Mouse (Mus musculus) C3H10T1/2 (cell line): ENCODE results near the gene Olfr1471. TPM values are rescaled to one million over a fixed set of nuclear protein-coding genes. Genes with fewer than 3 reads are reported as not detected.

ENCODE experiments used
- polyA plus RNA-seq, 2 experiments: library from polyadenylated mRNA; unstranded; fragments of >200 nt; fragmentation: generic; extraction: Trizol; gene quantifications; one replicate each; pipeline ENCODE4 v1.2.1; 2012; ENCODE audit warnings: missing spikeins in 2 of 2

Gene Olfr1471
- polyA plus RNA-seq: not detected

GRCm38 (mm10) chr19:13443109-13443508 lies at the start of gene Olfr1471:
TSS of gene Olfr1471 (plus strand) at chr19:13443409.

GRCm38 (mm10) chr19:13407549-13407948 lies 35.7 kb upstream of the Olfr1471 start, which contains the start of gene Olfr1469:
TSS of gene Olfr1469 (plus strand) at chr19:13407849.

GRCm38 (mm10) chr19:13455986-13456385 lies 12.8 kb downstream of the Olfr1471 start, which contains the start of gene Olfr1472:
TSS of gene Olfr1472 (minus strand) at chr19:13456086.

GRCm38 (mm10) chr19:13469265-13469664 lies 26.1 kb downstream of the Olfr1471 start, which contains the start of gene Olfr1474:
TSS of gene Olfr1474 (plus strand) at chr19:13469565.

GRCm38 (mm10) chr19:13480096-13480495 lies 36.9 kb downstream of the Olfr1471 start, which contains the start of gene Olfr1475:
TSS of gene Olfr1475 (minus strand) at chr19:13480196.

GRCm38 (mm10) chr19:13500246-13500645 lies 57.0 kb downstream of the Olfr1471 start, which contains the start of gene Olfr1477:
TSS of gene Olfr1477 (plus strand) at chr19:13500546.

Other genes starting within 250 kb of the Olfr1471 start
- gene Olfr1463, start 212.1 kb upstream of the Olfr1471 start, polyA plus RNA-seq: not detected
- gene Olfr1465, start 127.9 kb upstream of the Olfr1471 start, polyA plus RNA-seq: not detected
- not detected for gene Olfr1466, start 104.5 kb upstream of the Olfr1471 start, polyA plus RNA-seq
- not detected for gene Olfr1467, start 81.2 kb upstream of the Olfr1471 start, polyA plus RNA-seq
- gene Olfr1469, start 35.6 kb upstream of the Olfr1471 start, polyA plus RNA-seq: not detected
- not detected for gene Olfr1472, start 12.7 kb downstream of the Olfr1471 start, polyA plus RNA-seq
- gene Olfr1474, start 26.2 kb downstream of the Olfr1471 start, polyA plus RNA-seq: not detected
- not detected for gene Olfr1475, start 36.8 kb downstream of the Olfr1471 start, polyA plus RNA-seq
- gene Olfr1477, start 57.1 kb downstream of the Olfr1471 start, polyA plus RNA-seq: not detected
- not detected for gene Olfr1480, start 84.5 kb downstream of the Olfr1471 start, polyA plus RNA-seq
- gene Olfr1484, start 140.1 kb downstream of the Olfr1471 start, polyA plus RNA-seq: not detected
- not detected for gene Olfr1487, start 174.0 kb downstream of the Olfr1471 start, polyA plus RNA-seq
- gene Olfr1489, start 188.2 kb downstream of the Olfr1471 start, polyA plus RNA-seq: not detected
- gene Olfr1490, start 207.7 kb downstream of the Olfr1471 start, polyA plus RNA-seq: not detected